Mouse (Mus musculus) adrenal gland, adult 8-10 months (tissue): Measurements from ENCODE around the gene Dctn2. TPM values are rescaled to one million over a fixed set of nuclear protein-coding genes. Genes with fewer than 3 reads are reported as not detected.
A peak's percentile ranks its signal among the peaks of the same experiment; 100 is the strongest.

Experiments
- DNase-seq: peaks from one replicate; pipeline ENCODE4 v3.0.0; 2022
- total RNA-seq, 4 experiments: library from RNA; stranded (reverse); gene quantifications; 2 replicates each; pipeline ENCODE4 v1.2.4; 2022

Dctn2 gene
- total RNA-seq, 4 experiments from 2014 or later, result 175 to 202 (median 198) TPM

- DNase-seq, result no peak
These were observed 1.8 kb upstream of the Dctn2 start for GRCm38 (mm10) chr10:127264336-127264735.

GRCm38 (mm10) chr10:127264971-127265370 lies 1.2 kb upstream of the Dctn2 start:
- no peak for DNase-seq

- no peak for DNase-seq
These were observed 449 bp upstream of the Dctn2 start for GRCm38 (mm10) chr10:127265727-127266111.

GRCm38 (mm10) chr10:127267318-127267717 lies 1.1 kb downstream of the Dctn2 start:
- DNase-seq, result no peak

DNA sequence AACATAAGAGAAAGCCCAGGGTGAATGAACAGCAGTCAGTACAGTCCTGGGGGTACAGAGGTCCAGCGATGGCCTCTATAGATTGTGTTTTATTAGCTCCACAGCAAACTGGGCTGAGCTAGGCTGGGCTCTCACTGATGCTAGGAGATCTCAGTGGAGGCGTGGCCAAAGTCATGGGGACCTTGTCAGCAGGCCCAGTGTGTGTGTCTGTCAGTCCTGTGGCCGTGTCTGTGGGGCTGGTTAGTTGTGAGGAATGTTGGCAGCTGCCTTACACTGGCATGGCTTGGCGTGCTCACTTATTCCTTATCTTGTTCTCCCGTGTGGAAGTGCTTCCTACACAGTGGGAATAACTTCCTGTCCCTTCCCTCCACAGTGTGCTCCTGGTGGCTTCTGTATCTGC lies 2.2 kb downstream of the Dctn2 start:
- no peak for DNase-seq

- no peak for DNase-seq
These were observed 2.9 kb downstream of the Dctn2 start for GRCm38 (mm10) chr10:127269036-127269435.

- no peak for DNase-seq
These were observed 3.7 kb downstream of the Dctn2 start for GRCm38 (mm10) chr10:127269884-127270283.

DNA sequence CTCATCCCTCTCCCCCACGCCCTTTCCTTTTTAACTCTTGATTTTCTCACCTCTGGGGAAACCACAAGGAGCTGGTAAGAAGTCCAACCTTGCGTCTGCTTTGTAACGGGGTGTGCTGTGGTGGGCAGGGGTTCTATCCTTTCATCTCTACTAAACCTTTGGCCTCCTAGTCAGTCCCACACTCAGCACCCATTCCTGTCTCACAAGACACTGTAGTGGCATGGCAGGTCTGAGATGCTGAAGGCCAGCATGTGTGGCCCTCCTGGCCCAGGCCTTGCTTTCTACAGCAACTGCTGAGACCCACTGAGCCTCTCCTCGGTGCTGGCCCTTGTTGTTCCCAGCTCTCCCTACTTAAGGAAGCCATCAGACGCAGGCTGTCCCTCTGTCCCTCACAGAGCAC lies 6.2 kb downstream of the Dctn2 start:
- no peak for DNase-seq

DNA sequence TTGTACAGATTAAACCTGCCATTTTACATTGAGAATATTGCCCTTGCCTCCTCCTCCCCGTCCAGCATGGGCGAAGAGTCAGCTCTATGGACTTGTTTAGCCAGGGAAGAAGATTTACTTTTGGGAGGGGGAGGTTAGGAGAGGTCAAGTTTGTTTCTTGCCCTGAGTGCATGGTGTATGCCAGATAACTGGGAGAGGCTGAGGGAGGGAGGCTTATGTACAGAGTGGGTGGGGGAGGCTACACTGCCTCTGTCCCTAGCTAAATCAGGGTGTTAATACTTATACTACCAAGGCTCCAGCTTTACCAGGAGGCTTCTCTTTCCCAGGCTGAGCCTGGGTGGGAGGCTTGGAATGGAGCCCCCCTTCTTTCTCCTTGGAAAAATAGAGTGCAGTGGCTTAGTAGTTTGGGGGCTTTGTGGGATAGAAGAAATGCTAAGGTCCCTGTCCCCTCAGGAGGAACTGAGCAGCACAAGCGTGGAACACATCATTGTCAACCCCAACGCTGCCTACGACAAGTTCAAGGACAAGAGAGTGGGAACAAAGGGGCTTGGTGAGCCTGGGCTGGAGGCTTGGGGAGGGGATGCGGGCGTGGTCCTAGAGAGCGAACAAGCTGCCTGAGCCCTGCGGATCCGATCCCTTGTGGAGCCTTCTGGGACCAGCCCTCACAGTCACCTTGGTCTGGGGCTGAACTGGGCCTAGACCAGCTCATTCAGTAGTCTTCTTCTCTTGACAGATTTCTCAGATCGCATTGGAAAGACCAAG lies 8.3 kb downstream of the Dctn2 start:
- DNase-seq, result no peak

- no peak for DNase-seq
These were observed 13.6 kb downstream of the Dctn2 start for GRCm38 (mm10) chr10:127279730-127280129.

DNA sequence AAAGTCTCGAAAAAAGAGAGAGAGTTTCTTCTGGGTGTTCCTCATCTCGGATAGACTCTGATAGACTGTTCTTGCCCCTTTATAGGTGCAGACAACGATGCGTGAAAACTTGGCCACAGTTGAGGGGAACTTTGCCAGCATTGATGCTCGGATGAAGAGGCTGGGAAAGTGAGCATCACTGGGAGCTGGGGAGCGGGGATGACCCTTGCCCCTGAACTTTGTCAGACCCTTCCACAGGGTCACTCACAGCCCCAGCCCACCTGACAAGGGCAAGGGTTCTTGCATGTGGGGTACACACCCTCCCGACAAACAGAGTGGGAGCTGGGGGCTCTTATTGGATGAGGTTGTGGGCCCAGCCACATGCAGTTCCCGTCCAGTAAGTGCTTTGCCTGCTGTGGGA lies 15.1 kb downstream of the Dctn2 start:
- no peak for DNase-seq

- no peak for DNase-seq
These were observed 16.6 kb downstream of the Dctn2 start for GRCm38 (mm10) chr10:127282620-127283215.

DNA sequence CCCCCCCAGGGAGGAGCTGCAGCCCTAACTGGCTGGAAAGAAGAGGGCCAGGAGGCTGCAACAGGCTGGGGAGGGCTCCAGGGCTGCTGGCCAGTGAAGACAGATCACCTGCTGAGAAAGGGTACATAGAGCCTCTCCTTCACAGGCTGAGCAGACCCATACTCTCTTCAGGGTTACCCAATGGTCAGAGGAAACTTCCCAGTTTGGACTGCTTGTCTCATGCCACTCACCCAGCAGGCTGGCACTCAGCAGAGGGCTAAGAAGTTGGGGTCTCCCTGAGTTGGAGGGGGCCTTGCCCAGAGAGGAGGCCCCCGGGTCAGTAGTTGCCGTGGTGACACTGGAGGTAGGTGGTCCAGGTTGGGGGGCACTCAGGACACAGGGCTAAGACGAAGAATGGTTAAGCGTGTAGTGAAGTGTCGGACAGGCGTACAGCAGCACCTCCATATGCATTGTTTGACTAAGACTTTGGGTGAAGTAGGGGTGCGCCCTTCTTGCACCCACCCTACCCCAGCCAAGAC lies 18.0 kb downstream of the Dctn2 start:
- DNase-seq, result no peak

DNA sequence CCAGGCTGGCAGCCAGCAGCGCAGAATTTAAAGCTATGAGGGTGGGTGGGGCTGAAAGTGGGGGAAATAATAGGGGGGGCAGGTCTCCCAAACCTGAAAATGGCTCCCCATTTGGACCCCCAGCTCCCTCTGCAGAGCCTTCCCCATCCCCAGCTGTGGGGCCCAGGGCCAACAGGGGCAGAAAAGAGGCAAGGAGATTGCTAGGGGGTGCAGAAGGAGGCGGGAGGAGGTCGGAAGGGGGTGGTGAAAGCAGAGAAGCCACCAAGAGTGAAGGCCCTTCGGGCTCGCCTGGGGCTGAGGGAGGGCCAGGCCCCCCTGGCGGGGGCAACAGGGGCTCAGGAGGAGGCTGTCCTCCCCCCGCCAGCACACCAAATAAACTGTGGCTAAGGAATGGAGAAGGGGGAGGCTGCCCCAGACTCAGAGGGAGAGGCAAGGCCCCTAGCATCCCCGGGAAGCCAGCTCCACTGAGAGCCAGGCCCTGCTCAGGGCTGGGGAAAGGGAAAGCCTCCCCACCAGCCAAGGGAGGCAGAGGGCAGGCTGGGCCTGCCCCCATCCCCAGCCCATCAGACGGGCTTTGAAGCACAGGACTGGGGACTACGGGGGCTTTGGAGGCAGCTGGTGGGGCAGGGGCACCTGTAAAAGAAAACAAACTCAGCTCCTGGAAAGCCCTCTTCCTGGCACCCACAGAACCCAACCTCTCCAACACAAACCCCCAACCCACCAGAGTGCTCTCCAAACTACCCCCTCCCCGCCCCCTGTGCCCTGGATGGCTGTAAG lies 18.7 kb downstream of the Dctn2 start:
- no peak for DNase-seq

- DNase-seq, result no peak
These were observed 19.5 kb downstream of the Dctn2 start for GRCm38 (mm10) chr10:127285644-127286043.

DNA sequence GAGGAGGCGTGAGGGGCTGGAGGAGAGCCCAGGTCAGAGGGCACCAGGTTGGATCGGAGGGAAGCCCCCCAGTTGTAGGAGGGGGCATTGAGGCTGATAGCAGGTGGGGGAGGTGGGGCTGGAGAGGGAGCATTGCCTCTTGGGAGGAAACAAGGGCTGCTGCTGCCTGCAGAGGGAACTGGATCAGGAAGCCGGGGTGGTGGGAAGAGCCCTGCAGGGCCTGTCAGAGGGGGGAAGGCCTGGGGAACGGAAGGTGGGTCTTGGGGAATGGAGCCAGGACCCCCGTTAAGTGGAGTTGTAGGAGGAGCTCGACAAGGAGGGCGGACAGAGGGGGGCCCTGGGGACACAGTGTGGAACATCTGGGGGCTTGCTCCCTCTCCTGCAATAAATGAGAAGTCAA lies 20.0 kb downstream of the Dctn2 start:
- DNase-seq, result no peak

GRCm38 (mm10) chr10:127286730-127287129 lies 20.6 kb downstream of the Dctn2 start:
- DNase-seq, result no peak

GRCm38 (mm10) chr10:127287271-127287935 lies 21.2 kb downstream of the Dctn2 start:
- DNase-seq, result no peak

DNA sequence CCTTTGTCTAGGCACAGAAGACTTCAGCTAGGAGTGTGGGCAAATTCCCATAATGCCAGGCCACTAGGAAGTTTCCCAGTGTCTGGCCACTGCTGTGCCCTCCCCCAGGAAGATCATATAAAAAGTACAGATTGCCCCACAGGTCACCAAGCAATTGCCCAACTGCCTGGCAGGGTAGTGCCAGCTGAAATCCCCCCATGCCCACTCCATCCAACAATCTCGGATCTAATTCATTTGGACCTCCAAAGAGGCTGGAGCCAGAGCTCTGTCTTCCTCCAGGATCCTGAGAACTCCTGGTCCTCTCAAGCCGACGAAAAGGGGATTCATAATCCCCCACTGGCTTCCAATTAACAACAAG lies 21.7 kb downstream of the Dctn2 start:
- no peak for DNase-seq

- DNase-seq, result no peak
These were observed 22.2 kb downstream of the Dctn2 start for GRCm38 (mm10) chr10:127288328-127288799.

GRCm38 (mm10) chr10:127288800-127289572 lies 22.8 kb downstream of the Dctn2 start, which contains the start of gene Mbd6:
TSS of gene Mbd6 (minus strand) at chr10:127289018.
- peak; percentile 90 for DNase-seq
